Mouse (Mus musculus) cerebellum, adult 2 months (tissue): Measurements from ENCODE around the gene Tmem63a. TPM values are rescaled to one million over a fixed set of nuclear protein-coding genes. Genes with fewer than 3 reads are reported as not detected.

Experiments
- DNase-seq, 2 experiments: peaks; one replicate each; pipeline ENCODE4 v3.0.0; 2021
- H3K27ac ChIP-seq: fragments of 200-500 bp; 2 replicates; pipeline ENCODE4 v1.5.1; 2012; ENCODE audit warnings: low read length, control low read depth, inconsistent platforms; ENCODE audit not compliant: insufficient read depth
- H3K27me3 ChIP-seq: fragments of 200-500 bp; 2 replicates; pipeline ENCODE4 v1.6.1; 2012; ENCODE audit warnings: inconsistent platforms, mild to moderate bottlenecking, low read length, moderate library complexity; ENCODE audit not compliant: control insufficient read depth, insufficient read depth
- H3K4me1 ChIP-seq: fragments of 200-500 bp; 2 replicates; pipeline ENCODE4 v1.6.1; 2011; ENCODE audit warnings: low read length; ENCODE audit not compliant: control insufficient read depth, insufficient read depth
- H3K4me3 ChIP-seq: fragments of 200-500 bp; replicated peaks from 2 replicates; pipeline ENCODE3; 2011; ENCODE audit warnings: mild to moderate bottlenecking, low read depth, low read length, control low read depth; ENCODE audit not compliant: insufficient read depth
- CTCF ChIP-seq: fragments of 200-500 bp; IDR thresholded peaks from 2 replicates; pipeline ENCODE4 v1.5.1; 2011; ENCODE audit warnings: low read depth, mild to moderate bottlenecking, control low read depth, low read length, moderate library complexity, borderline replicate concordance; ENCODE audit not compliant: insufficient read depth
- POLR2A ChIP-seq: fragments of 200-500 bp; IDR thresholded peaks from 2 replicates; pipeline ENCODE4 v1.6.1; 2011; ENCODE audit warnings: low read length, control low read depth, borderline replicate concordance; ENCODE audit not compliant: insufficient read depth
- WGBS: fragments of 180-500 bp; shearing (Covaris S2); methylation state at CpG from one replicate; pipeline ENCODE4 v1.1.7; 2018; 5-methylcytosine and 5-hydroxymethylcytosine counted together
- polyA plus RNA-seq: library from polyadenylated mRNA; depleted of rRNA; stranded (reverse); fragments of >200 nt; gene quantifications from 2 replicates; pipeline ENCODE4 v1.2.3, GENCODE M21; 2012

Tmem63a gene
- polyA plus RNA-seq, 1 experiment: 117 TPM

GRCm38 (mm10) chr1:180904815-180905080, 37.4 kb upstream of the Tmem63a start:
- Histone ChIP-seq H3K27ac (no peak overlapping the region), H3K4me3 (peak overlapping the region; percentile 87), H3K4me1 (peaks cover 11% of the 10 kb centered on the region; the same call in 1 of the 2 replicates), H3K27me3 (no peaks in the 10 kb centered on the region)
- no peak for TF ChIP-seq CTCF
- WGBS: under 1% methylated on average over 5 of the region's 5 CpGs
- no peak for DNase-seq

GRCm38 (mm10) chr1:180905307-180905706, 36.8 kb upstream of the Tmem63a start:
- H3K4me1 ChIP-seq: peaks cover 11% of the 10 kb centered on the region; the same call in 1 of the 2 replicates
- no peaks in the 10 kb centered on the region for H3K27me3 ChIP-seq
- TF ChIP-seq POLR2A (no peak), CTCF (no peak)
- H3K27ac ChIP-seq: no peak overlapping the region
- 32% methylated on average over 6 of the region's 6 CpGs for WGBS
- no peak for DNase-seq
- no peak overlapping the region for H3K4me3 ChIP-seq

GRCm38 (mm10) chr1:180905876-180906275, 36.3 kb upstream of the Tmem63a start:
- DNase-seq: no peak
- H3K27me3 ChIP-seq: no peaks in the 10 kb centered on the region
- no peak overlapping the region for H3K27ac ChIP-seq
- H3K4me1 ChIP-seq: peaks cover 11% of the 10 kb centered on the region; the same call in 1 of the 2 replicates
- 89% methylated on average over 17 of the region's 17 CpGs for WGBS
- no peak overlapping the region for H3K4me3 ChIP-seq
- no peak for TF ChIP-seq CTCF
- TF ChIP-seq POLR2A: no peak

- Histone ChIP-seq H3K4me3 (no peak overlapping the region), H3K27ac (no peak overlapping the region), H3K27me3 (no peaks in the 10 kb centered on the region), H3K4me1 (peaks cover 11% of the 10 kb centered on the region; the same call in 1 of the 2 replicates)
- TF ChIP-seq CTCF (no peak), POLR2A (no peak)
- no peak for DNase-seq
- 88% methylated on average over 24 of the region's 24 CpGs for WGBS
These were observed 35.5 kb upstream of the Tmem63a start for GRCm38 (mm10) chr1:180906461-180907147.

GRCm38 (mm10) chr1:180911138-180911537, 31.0 kb upstream of the Tmem63a start:
- WGBS: 44% methylated on average over 8 of the region's 8 CpGs
- Histone ChIP-seq H3K4me1 (0 out of 2 replicates have a peak, but pooled peaks cover 2% of the 10 kb centered on the region), H3K4me3 (no peak overlapping the region), H3K27me3 (no peaks in the 10 kb centered on the region), H3K27ac (no peak overlapping the region)
- DNase-seq: no peak
- peak; percentile 17; the same call in 1 of the 2 replicates for TF ChIP-seq CTCF
- TF ChIP-seq POLR2A: no peak

GRCm38 (mm10) chr1:180911653-180912287, 30.4 kb upstream of the Tmem63a start:
- TF ChIP-seq POLR2A (no peak), CTCF (no peak)
- Histone ChIP-seq H3K4me3 (no peak overlapping the region), H3K4me1 (no peaks in the 10 kb centered on the region), H3K27me3 (no peaks in the 10 kb centered on the region), H3K27ac (no peak overlapping the region)
- WGBS: 62% methylated on average over 20 of the region's 20 CpGs
- DNase-seq: no peak

GRCm38 (mm10) chr1:180912792-180913191, 29.4 kb upstream of the Tmem63a start:
- Histone ChIP-seq H3K4me3 (no peak overlapping the region), H3K27ac (no peak overlapping the region), H3K4me1 (no peaks in the 10 kb centered on the region), H3K27me3 (no peaks in the 10 kb centered on the region)
- TF ChIP-seq CTCF (no peak), POLR2A (no peak)
- WGBS: 89% methylated on average over 5 of the region's 5 CpGs
- DNase-seq: no peak

GRCm38 (mm10) chr1:180913797-180914196, 28.3 kb upstream of the Tmem63a start:
- no peak for TF ChIP-seq CTCF
- TF ChIP-seq POLR2A: no peak
- no peak overlapping the region for H3K4me3 ChIP-seq
- H3K27me3 ChIP-seq: no peaks in the 10 kb centered on the region
- no peaks in the 10 kb centered on the region for H3K4me1 ChIP-seq
- WGBS: 64% methylated on average over 4 of the region's 4 CpGs
- H3K27ac ChIP-seq: no peak overlapping the region
- no peak for DNase-seq

- Histone ChIP-seq H3K27ac (no peak overlapping the region), H3K27me3 (no peaks in the 10 kb centered on the region), H3K4me3 (no peak overlapping the region), H3K4me1 (no peaks in the 10 kb centered on the region)
- no peak for DNase-seq
- 79% methylated on average over 11 of the region's 11 CpGs for WGBS
- TF ChIP-seq CTCF: no peak
- no peak for TF ChIP-seq POLR2A
These were observed 25.7 kb upstream of the Tmem63a start for GRCm38 (mm10) chr1:180916425-180916824.
